Mouse (Mus musculus): ENCODE results near the gene Piezo1. TPM values are rescaled to one million over a fixed set of nuclear protein-coding genes. Genes with fewer than 3 reads are reported as not detected.

Piezo1 gene
- total RNA-seq, 2 experiments from 2014 or later: 18.8 to 21.6 TPM

DNA sequence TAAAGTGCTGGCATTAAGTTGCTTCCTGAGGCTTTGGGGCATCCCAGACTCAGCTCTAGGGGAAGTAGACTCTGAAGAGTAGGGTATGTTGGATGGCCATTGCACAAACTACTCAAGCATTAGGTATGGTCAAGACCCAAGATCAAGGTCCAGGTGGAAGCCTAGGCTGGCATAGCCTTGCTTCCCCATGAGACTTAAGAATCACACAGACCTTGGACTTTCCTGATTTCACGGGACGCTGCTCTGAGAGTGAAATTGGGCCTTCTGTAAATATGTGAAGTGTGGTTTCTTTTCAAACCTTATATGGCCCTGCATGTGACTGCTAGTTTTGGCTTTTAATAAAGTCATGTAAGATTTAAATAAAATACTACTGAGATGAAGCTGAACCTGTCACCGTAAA, 21.6 kb upstream of the Piezo1 start:
- DNase-seq: no peak
- intact Hi-C loops (cut with DNase I): no loop called here

DNA sequence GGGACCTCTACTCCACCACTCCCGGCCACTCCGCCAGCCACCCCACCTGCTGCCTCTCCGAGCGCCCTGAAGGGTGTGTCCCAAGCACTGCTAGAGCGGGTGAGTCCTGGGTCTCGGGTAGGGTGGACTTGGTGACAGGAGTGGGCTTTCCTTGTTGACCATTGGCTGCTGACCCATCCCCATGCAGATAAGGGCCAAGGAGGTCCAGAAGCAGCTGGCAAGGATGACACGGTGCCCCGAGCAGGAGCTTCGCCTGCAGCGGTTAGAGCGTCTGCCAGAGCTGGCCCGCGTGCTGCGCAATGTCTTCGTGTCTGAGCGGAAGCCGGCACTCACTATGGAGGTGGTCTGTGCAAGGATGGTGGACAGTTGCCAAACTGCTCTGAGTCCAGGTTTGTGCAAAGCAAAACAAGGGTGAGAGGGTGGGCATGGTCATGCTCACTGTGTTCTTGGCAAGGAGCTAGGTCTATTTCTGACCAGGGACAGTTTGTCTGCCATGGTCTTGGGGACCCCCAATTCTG, 20.7 kb upstream of the Piezo1 start:
- DNase-seq: no peak
- intact Hi-C loops (cut with DNase I): no loop called here

DNA sequence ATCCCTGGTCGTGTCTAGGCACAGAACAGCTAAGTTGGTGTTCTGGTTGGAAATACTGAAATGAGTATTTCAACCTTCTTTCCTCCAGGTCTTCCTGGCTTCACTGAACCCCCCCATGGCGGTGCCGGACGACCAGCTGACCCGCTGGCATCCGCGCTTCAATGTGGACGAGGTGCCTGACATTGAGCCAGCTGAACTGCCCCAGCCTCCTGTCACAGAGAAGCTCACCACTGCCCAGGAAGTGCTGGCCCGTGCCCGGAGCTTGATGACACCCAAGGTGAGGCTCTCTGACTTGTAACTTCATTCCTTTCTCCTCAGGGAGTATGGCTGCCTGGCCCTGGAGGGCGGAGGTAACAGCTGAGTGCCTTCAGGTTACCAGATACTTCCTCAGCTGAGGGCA, 20.0 kb upstream of the Piezo1 start:
- no peak for DNase-seq
- intact Hi-C loops (cut with DNase I): no loop called here

DNA sequence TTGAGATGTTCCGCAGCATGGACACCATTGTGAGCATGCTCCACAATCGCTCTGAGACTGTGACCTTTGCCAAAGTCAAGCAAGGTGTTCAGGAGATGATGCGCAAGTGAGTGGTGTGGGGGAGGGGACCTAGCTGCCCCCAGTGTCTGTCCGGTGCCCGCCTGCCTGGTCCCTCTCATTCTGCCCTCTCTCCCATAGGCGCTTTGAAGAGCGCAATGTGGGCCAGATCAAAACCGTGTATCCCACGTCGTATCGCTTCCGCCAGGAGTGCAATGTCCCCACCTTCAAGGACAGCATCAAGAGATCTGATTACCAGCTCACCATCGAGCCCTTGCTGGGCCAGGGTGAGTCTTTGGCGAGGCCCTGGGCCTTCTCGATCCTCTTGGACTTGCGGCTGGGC, 18.9 kb upstream of the Piezo1 start:
- intact Hi-C loops (cut with DNase I): no loop called here
- DNase-seq: no peak

DNA sequence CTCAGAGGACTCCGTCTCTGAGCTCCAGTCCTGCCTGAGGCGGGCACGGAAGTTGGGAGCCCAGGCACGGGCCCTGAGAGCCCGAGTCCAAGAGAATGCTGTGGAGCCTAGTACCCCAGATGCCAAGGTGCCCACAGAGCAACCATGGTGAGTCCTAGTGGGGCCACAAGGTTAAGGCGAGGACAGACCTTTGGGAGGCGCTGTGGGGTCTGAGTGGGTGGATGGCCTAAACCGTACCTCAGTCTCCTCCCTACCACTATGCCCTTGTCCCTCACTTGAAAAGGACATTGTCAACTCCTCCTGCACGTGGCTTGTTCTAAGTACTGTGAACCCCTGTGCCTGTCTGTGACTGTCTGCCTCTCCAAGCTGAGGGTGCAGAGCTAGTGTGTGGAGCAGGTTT, 18.2 kb upstream of the Piezo1 start:
- DNase-seq: no peak
- intact Hi-C loops (cut with DNase I): no loop called here

DNA sequence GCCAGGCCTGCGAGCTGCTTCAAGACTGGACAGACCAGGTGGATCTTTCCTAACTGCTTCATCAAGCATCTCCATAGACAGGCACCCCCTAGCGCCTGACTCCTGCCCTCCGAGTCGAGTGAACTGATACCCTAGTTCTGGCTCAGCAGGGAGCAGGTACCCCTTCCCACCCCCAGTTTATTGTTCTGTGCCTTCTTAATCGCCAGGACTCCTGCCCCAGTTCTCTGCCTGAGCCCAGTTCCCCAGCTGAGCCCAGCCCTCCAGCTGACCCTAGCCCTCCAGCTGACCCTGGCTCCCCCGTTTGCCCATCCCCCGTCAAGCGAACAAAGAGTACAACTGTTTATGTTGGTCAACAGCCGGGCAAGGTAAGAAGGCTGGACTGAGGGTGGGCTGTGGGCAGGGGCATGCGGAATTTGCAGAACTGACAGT, 17.8 kb upstream of the Piezo1 start:
- intact Hi-C loops (cut with DNase I): no loop called here
- no peak for DNase-seq

DNA sequence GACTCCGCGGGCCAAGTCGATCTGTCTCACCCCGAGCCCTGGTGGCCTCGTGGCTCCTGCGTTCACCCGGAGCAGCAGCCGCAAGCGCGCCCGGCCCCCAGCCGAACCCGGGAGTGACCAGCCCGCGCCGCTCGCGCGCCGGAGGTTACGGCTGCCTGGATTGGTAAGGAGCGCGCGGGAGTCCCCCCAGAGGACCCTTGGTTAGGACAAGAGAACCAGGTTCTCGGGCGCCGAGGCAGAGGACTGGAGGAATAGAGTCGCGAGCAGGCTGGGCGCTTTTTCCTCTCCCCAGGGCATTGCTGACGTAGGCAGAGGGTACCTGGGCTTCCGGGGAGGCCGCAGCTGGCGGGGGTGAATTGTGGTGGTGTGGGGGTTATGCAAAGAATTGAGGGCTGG, 17.0 kb upstream of the Piezo1 start:
- intact Hi-C loops (cut with DNase I): no loop called here
- no peak for DNase-seq

DNA sequence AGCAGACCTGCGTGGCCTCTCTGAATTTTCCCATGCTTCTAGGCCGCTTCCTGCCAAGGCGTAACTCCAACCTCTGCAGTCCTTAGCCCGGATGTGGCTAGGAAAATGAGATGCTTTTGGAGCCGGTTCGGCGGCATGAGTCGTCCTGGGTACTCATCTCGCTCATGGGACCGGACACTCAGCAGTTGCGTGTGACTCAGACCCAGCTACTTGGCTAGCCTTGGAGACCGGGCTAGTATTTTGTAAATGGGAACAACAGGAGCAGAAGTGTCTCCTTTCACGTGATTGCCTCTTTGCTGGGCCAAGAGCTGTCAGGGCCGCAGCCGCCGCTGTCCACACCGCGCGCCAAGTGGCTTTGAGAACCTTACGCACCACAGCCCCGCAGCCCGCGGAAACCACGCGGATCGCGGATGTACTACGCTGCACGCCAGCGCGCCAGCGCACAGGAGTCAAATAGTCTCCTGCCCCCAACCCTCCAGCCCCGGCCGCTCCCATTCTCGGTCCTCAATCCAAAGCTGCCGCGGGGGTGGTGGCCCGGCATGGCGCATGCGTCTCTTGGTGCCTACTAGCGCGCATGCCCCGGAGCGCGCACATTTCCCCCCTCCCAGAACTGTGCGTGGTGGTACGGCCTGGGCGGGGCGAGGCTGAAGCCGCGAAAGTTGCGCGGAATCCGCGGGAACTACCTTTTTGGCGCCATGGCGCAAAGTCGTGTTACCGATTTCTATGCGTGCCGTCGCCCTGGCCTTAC, 16.4 kb upstream of the Piezo1 start, which contains the start of gene Cdt1:
Gene Cdt1 (plus strand): TSS at position 655 of the 748 bp plus-strand sequence.
- DNase-seq: peak; percentile 94 to 97
- intact Hi-C loops (cut with DNase I): no loop called here

DNA sequence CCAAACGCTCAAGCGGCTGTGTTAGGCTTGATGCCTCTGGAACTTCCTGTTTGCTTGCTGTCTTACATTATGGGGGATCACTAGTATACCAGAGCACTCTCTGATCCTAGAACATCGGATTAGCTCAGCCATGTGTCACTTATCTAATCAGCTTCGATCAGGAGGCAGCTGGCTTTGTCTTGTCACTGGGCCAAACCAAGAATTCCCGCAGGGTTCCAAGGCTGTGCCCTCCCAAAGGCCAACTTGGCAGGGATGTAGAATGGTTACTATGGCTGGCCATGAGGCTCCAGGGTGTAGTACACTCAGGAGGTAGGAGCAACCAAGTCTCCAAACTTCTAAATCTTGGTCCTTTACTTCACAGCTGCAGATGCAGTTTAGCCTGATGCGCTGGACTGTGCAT, 15.6 kb upstream of the Piezo1 start:
- DNase-seq: no peak
- intact Hi-C loops (cut with DNase I): no loop called here

DNA sequence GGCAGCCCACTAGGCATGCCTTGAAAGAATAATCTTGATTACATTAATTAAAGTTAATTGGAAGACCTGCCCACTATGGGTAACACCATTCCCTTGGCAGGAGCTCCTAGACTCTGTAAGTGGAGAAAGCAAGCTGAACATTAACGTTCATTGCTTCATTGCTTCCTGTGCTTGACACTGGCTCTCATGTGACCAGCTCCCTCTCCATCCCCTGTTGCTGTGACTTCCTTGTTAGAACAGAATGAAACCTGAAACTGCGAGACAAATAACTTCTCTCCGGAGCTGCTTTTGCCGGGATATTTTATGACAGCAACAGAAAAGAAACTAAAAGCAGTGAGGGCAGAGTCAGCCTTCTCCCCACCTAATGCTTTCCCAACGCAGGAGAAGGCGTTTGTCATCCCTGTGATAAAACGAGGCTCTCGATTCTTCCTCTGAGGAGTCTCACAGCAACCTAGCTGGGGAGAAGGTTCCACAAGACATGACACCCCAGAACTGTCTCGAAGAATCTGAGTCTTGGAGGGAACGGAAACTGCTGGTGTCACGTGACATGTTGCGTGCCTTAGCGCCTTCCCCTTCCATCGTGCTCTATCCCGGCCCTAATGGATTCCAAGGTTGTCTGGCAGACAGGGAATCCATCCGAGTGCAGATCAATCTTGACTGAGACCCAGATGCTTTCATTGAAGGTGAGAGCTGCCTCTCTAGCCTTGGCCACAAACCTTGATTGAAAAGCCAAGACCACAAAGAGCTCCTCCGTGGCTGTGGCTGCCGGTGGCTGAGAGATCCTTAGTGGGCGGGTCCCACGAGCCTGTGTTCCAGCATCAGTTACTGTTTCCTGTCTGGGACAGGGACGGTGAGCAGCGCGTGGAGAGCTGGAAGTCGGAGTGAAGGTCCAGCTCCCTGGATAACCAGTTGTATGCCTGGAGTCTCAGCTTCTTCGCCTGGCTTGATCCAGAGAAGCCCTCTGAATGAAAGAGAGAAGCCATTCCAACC, 13.5 kb upstream of the Piezo1 start:
- DNase-seq: no peak

DNA sequence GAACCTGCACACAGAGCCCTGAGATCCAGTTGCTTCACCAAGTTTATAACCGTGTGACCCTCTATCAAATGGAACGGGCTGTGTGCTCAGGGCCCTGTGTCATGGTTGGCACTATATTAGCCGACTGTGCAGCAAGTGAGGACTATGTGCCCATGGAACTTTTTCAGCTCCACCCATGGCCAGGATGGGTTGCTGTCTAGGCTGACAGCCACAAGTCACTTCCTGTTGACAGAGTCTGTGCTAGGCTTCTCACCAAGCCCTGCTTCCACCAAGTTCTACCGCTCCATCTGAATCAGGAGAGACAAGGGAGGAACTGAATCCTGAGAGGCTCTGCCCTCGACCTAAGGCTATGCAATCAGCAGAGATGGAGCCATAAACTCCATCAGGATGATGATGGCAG, 10.1 kb upstream of the Piezo1 start:
- no peak for DNase-seq
- intact Hi-C loops (cut with DNase I): no loop called here

More for the DNA sequence above, 13.5 kb upstream of the Piezo1 start:
- intact Hi-C loops (cut with DNase I): no loop called here

DNA sequence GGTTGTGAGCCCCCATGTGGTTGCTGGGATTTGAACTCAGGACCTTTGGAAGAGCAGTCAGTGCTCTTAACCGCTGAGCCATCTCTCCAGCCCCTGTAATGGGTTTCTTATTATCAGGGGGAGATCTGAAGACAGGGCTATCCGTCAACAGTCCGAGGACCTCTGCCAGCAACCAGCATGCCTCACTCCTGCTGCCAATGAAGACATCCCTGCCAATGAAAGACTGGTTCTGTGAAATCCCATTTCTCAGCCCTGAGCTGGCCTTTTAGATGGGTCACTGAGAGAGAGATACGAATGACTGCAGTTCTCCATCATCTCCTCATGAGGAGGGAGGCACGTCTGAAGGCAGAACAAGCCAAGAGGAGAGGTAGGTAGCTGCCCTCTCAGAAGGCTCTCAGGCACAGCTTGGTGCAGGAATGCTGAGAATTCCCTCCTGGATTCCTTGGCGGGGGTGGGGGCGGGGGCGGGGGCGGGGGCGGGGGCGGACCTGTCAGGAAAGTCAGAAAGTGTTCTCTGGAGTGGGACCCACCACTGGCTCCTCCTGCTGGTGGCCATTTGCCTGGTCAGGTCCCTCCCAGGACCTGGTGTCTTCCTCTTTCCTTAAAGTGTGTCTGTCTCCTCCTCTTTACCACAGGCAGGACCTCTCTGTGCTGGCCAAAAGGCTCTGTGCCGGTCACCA, 7.7 kb upstream of the Piezo1 start:
- intact Hi-C loops (cut with DNase I): no loop called here
- no peak for DNase-seq

DNA sequence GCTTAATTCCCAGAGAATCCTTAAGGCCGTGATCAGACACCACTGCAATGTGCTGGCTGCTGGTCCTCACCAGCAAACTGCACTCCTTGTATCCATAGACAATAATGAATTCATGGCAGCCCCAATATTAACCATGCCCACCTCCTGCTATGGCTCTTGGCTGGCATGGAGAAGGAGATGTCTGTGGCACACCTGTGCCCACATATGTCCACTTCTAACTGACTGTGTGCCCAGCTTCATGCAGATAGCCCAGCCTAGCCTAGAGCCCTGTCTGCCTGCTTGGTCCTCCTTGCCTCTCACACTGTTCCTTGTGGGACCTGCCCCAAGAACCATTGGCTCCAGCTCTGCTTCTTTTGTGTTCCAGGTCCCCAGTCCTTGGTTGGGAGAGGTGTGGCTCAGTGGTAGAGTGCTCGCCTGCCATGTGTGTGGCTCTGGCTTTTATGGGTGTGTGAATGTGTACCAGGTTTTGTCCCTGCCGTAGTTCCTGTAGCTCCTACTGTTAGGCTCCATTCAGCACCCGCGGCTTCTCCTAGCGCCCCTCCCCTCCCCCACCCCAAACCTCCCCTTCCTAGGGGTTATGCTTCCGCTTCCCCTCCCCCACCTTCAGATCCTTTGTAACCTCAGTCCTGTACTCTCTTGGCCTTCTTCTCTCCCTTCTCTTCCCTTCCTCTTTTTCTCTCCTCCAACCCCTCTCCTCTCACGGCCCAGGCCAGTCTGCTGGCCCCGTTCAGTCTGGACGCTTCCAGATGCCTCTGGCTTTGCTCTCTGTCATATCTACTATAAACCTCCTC, 6.3 kb upstream of the Piezo1 start:
- intact Hi-C loops (cut with DNase I): no loop called here
- no peak for DNase-seq

DNA sequence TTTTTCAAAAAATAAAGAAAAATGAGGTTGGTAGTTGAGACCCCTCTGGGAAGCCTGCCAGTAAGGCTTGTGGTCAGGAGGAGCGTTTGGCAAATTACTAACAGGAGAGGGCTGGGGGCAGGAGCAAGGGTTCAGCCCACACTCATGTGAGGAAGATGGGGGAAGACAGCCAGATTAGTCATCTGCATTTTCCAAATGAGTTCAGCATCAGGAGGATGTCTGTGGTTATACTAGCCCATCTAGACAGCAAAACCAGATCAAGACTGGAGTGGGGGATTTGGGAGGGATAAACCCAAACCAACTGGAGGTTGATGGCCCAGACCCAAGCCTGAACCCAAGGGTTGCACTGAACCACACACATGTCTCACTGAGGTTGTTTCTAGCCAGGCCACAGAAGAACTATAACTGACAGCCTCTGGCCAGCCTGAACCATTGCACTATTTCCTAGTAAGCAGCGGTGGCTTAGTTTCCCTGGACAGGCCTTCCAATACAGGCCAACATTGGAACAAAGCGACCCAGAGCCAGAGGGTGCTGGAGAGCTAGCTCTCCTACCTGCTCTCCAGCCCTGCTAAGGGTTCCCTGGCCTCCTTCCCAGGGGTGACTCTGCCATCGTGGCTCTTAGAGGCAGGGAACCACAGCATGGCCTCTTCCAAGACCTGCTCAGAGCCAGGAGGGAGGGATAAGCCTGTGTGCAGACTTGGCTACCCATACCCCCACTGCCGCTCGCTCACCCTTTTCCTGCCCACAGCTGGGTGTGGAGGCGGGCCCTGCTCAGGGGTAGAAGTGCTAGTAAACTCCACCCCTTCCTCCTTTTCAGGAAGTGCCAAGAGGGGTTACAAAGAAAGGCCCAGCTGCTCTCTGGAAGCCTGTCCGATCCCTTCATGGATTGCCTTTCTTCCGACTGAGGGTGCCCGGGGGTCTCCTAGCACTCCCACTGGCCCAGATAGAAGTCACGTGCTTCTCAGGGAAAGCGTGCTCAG, 5.2 kb upstream of the Piezo1 start:
- intact Hi-C loops (cut with DNase I): no loop called here
- DNase-seq: peak; percentile 63 to 67

DNA sequence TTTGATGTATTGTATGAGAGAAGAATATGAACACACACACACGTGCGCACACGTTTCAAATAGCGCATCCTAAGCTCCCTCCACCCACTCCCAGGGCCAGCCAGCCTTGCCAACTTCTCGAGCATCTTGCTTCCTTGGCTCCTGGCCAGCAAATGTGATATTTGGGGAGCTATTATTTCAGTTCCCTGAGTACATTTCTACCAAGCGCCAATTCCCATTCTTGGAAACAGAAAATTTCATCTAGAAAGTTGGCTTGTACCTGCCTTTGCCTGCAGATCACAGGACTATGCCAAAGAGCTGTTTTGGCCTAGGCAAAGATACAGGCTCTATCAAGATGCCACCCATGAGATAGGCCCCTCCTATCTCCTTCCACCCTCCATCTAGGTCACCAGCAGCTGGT, 3.7 kb upstream of the Piezo1 start:
- intact Hi-C loops (cut with DNase I): loop anchor here (5.0 kb wide), 1 partner anchor 177 kb away; the partner anchor contains the start of gene Zc3h18
- DNase-seq: no peak

DNA sequence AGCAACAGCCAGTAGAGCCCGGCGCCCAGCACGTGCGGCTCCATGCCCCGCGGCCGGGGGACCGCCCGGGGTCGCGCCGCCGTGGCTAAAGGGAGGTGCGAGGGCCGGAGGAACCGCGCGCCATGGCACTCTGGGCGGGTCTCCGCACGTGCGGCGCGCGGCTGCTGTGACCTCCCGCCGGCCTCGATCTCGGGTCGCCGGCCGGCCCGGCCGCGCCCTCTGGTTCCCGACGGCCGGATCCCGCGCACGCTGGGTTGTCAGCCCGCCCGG, 199 bp downstream of the Piezo1 start:
- intact Hi-C loops (cut with DNase I): loop anchor here (1.0 to 5.0 kb wide), 3 partner anchors 50 to 279 kb away; partner anchors contain the start of gene Zc3h18
- DNase-seq: no peak

DNA sequence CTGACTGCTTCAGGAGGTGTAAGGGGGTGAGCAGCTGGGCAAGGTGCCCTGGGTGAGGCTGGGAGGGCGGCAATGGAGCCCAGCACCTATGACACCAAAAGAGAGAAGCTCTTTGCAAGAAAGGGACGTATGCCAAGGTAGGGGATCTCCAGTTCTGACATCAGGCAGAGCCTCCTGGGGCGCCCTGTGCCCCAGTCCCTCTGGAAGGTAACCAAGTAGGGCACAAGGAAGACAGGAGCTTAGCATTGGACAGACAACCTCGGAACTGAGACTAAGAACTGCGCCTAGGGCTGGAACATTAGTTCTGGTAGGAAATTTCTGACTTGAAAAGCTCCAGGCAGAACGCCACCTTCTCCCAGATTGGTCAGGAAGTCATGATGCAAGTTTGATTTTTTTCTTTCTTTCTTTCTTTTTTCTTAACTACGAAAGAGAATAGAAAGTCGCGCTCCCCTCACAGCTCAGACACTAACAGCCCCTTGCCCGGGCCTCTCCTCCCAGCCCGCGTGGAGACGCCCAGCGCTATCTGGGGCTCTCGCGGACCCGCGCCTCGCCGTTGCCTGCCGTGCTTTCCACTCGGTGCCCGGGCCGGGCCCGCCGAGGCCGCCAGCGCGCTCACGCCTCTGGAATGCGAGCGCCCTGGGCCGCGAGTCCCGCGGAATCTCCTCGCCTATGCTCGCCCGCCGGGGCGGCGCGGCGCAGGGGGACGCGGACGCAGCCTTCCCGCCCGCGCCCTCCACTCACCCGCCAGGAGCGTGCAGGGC, 715 bp downstream of the Piezo1 start:
- peak; percentile 56 to 71 for DNase-seq
- intact Hi-C loops (cut with DNase I): loop anchor here (5.0 kb wide), 1 partner anchor 173 kb away; the partner anchor contains the start of gene Zc3h18

DNA sequence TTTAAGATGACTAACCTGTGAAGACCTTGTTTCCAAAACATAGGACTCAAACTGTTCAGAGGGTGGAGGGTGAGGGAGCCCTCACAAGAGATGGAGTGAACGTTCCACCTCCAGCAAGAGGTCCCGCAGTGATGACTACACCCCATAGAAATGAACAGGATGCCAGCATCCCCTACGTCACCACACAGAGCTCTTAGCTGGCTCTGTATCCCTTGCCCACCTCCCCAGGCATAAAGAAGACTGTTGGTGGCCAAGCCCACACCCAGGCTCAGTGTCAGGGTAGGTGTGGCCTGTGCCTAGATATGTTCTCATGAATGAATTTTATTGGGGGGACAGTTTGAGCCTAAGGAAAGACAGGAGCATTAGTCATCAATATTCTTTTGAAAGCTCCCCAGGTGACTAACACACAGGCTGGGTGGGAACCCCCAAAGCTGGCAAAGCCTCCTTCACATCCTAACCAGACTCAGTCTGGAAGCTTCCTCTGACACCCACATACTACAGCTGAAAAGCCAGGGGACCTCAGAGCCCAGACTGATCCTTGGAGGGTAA, 2.2 kb downstream of the Piezo1 start:
- DNase-seq: no peak
- intact Hi-C loops (cut with DNase I): loop anchor here (2.0 kb wide), 1 partner anchor 32 kb away; no protein-coding TSS in a partner anchor

Measured in heart, postnatal 36 days (tissue).